Mouse (Mus musculus): Measurements from ENCODE around the gene Abcc8.

GRCm38 (mm10) chr7:46146675-46147308 lies 33.0 kb downstream of the Abcc8 start:
- TF ChIP-seq CTCF (IDR thresholded peaks at IDR 0.05; ENCODE audit: low read depth) (no peak), EP300 (IDR thresholded peaks at IDR 0.05; ENCODE audit: low read depth) (no peak)

Data from liver, postnatal 0 days (tissue).